Mouse (Mus musculus): ENCODE measurements around the gene Stk10. TPM values are rescaled to one million over a fixed set of nuclear protein-coding genes. Genes with fewer than 3 reads are reported as not detected.
"Not testable (repeated sequence)": the region's sequence is repeated elsewhere in the genome, so short reads cannot be mapped to it uniquely, and the experiment has no call there.

Stk10 gene
- polyA plus RNA-seq, 1 experiment from 2014 or later = 0.67 TPM

DNA sequence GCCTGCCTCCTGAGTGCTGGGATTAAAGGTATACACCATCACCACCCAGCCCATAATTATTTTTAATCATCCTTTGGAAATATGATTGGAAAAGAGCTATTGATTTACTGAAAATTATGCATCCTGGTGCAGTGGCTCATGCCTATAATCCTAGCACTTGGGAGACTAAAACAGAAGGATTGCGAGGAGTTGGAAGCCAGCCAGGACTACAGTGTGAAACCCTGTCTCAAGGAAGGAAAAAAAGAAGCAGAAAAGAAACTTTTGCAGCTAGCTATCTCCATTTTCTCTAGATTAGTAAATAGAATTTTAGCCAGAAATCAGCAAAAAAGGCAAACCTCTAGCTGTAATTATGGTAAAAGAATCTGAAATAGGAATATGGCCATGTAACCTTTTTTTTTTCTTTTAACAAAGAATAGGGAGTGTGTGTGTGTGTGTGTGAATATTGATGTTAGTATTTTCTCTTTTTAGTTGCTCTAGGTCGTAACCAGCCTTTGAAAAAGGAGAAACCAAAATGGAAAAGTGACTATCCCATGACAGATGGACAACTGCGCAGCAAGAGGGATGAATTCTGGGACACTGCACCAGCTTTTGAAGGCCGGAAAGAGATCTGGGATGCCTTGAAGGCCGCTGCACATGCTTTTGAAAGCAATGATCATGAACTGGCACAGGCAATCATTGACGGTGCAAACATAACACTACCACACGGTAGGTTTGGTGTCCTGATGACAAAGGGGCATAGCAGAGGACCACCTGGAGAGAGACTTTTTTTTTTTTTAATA is 34.2 kb upstream of the Stk10 start:
- Histone ChIP-seq H3K27ac (ENCODE audit: low read depth, low read length) (no peak overlapping the region), H3K4me1 (ENCODE audit: control insufficient read depth, insufficient read depth, low read length) (no peaks in the 10 kb centered on the region), H3K27me3 (ENCODE audit: control insufficient read depth, insufficient read depth, low read length) (no peaks in the 10 kb centered on the region), H3K4me2 (no peak overlapping the region), H3K9me3 (ENCODE audit: control insufficient read depth, low read length) (no peaks in the 10 kb centered on the region), H3K9ac (ENCODE audit: low read length) (no peak overlapping the region), H3K36me3 (ENCODE audit: control insufficient read depth, insufficient read depth, low read length) (no peaks in the 10 kb centered on the region), H3K4me3 (ENCODE audit: low read depth, low read length) (no peak overlapping the region)
- ATAC-seq (ENCODE audit: low FRiP score) (no peak), DNase-seq (ENCODE audit: low spot score, missing footprints) (peak; percentile 57)
- 92% methylated on average over 7 of the region's 7 CpGs for WGBS

DNA sequence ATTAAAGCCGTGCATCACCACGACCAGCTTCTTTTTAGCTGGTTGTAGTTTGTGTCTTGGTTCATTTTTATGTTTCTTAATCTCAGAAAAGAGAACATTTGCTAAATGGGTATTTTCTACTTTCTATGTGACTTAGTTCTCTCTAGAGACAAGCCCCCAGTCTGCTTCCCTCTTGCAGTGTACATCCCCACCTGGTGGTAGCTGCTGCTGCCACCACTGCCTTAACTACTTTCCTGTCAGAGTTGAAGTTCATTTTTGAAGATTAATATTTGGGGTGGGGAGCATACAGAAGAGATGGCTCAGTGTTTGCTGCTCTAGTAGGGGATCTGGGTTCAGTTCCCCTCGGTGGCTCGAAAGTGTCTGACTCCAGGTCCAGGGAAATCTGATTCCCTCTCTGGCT is 33.2 kb upstream of the Stk10 start:
- DNase-seq (ENCODE audit: low spot score, missing footprints) = no peak
- no peak for ATAC-seq (ENCODE audit: low FRiP score)
- no peak overlapping the region for H3K4me2 ChIP-seq
- H3K36me3 ChIP-seq (ENCODE audit: control insufficient read depth, insufficient read depth, low read length) = no peaks in the 10 kb centered on the region
- H3K9ac ChIP-seq (ENCODE audit: low read length) = no peak overlapping the region
- H3K4me1 ChIP-seq (ENCODE audit: control insufficient read depth, insufficient read depth, low read length) = no peaks in the 10 kb centered on the region
- H3K27me3 ChIP-seq (ENCODE audit: control insufficient read depth, insufficient read depth, low read length) = no peaks in the 10 kb centered on the region
- no peaks in the 10 kb centered on the region for H3K9me3 ChIP-seq (ENCODE audit: control insufficient read depth, low read length)
- WGBS = 96% methylated on average over 4 of the region's 4 CpGs
- H3K4me3 ChIP-seq (ENCODE audit: low read depth, low read length) = no peak overlapping the region
- H3K27ac ChIP-seq (ENCODE audit: low read depth, low read length) = no peak overlapping the region

DNA sequence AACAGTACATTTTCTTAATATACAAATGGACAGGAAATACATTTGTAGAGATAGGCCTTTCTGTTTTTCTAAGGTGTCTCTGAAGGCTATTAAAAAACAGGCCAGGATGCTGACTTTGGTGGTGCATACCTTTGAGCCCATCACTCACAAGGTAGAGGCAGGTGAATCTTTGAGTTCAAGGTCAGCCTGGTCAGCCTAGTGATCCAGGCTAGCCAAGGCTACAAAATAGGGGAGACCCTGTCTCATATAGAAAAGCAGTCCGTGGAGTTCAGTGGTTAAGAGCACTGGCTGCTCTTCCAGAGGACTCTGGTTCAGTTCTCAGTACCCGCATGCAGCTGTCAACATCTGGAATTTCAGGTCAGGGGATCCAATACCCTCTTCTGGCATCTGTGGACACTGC is 29.4 kb upstream of the Stk10 start:
- no peak overlapping the region for H3K4me3 ChIP-seq (ENCODE audit: low read depth, low read length)
- ATAC-seq (ENCODE audit: low FRiP score) = no peak
- 98% methylated on average over 2 of the region's 2 CpGs for WGBS
- no peak overlapping the region for H3K27ac ChIP-seq (ENCODE audit: low read depth, low read length)
- H3K4me2 ChIP-seq = no peak overlapping the region
- H3K36me3 ChIP-seq (ENCODE audit: control insufficient read depth, insufficient read depth, low read length) = no peaks in the 10 kb centered on the region; the same call in 1 of the 2 replicates
- no peaks in the 10 kb centered on the region for H3K4me1 ChIP-seq (ENCODE audit: control insufficient read depth, insufficient read depth, low read length)
- H3K9ac ChIP-seq (ENCODE audit: low read length) = no peak overlapping the region
- peak; percentile 81 for DNase-seq (ENCODE audit: low spot score, missing footprints)
- no peaks in the 10 kb centered on the region for H3K9me3 ChIP-seq (ENCODE audit: control insufficient read depth, low read length)
- no peaks in the 10 kb centered on the region for H3K27me3 ChIP-seq (ENCODE audit: control insufficient read depth, insufficient read depth, low read length)

DNA sequence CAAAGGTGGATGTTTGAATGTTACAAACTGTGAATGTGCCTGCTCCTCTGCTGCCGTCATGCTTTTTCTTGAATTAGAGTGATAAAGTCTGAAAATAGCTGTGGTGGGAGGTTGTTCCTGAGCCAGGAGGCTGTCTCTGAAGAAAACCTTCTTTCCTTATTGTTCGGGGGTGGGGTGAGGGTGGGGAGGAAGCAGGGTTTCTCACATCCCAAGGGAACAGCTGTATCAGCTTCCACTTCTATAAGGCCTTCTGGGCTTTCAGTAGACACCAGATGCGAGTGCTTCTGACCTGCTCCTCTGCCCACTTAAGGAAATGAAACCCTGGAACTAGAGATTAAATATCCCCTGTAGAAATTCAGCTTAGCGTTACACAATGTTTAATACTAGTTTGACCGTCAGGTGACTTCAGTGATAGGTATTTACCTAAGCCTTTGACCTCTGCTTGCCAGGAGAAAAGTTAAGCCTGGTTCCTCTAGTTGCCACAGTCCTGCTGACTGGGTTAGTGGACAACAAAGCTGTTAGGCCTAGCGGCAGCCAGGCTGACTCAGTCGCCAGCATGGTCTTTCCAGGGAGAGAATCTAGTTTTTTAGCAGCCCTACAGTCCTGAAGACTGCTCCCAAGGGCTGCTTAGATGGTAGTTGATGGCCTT is 27.9 kb upstream of the Stk10 start:
- Histone ChIP-seq H3K4me3 (ENCODE audit: low read depth, low read length) (no peak overlapping the region), H3K4me1 (ENCODE audit: control insufficient read depth, insufficient read depth, low read length) (no peaks in the 10 kb centered on the region), H3K4me2 (no peak overlapping the region), H3K27ac (ENCODE audit: low read depth, low read length) (no peak overlapping the region), H3K27me3 (ENCODE audit: control insufficient read depth, insufficient read depth, low read length) (no peaks in the 10 kb centered on the region), H3K36me3 (ENCODE audit: control insufficient read depth, insufficient read depth, low read length) (no peaks in the 10 kb centered on the region; the same call in 1 of the 2 replicates), H3K9me3 (ENCODE audit: control insufficient read depth, low read length) (no peaks in the 10 kb centered on the region), H3K9ac (ENCODE audit: low read length) (no peak overlapping the region)
- 86% methylated on average over 7 of the region's 7 CpGs for WGBS
- no peak for ATAC-seq (ENCODE audit: low FRiP score)
- DNase-seq (ENCODE audit: low spot score, missing footprints) = peak; percentile 79

DNA sequence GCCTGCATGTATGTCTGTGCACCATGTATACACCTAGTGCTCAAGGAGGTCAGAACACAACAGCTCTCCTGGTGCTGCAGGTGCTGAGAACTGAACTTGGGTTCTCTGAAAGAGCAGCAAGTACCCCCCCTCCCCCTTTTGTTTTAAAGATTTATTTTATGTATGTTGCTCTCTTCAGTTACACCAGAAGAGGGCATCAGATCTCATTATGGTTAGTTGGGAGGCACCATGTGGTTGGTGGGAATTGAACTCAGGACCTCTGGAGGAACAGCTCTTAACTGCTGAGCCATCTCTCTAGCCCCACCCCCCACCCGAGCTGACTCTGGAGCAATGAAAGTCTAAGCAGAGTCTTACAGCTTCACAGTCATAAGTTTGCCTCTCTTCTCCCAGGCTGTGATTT is 22.2 kb upstream of the Stk10 start:
- ATAC-seq (ENCODE audit: low FRiP score) (no peak), DNase-seq (ENCODE audit: low spot score, missing footprints) (no peak)
- Histone ChIP-seq H3K4me1 (ENCODE audit: control insufficient read depth, insufficient read depth, low read length) (no peaks in the 10 kb centered on the region), H3K4me2 (no peak overlapping the region), H3K27me3 (ENCODE audit: control insufficient read depth, insufficient read depth, low read length) (no peaks in the 10 kb centered on the region), H3K4me3 (ENCODE audit: low read depth, low read length) (no peak overlapping the region), H3K36me3 (ENCODE audit: control insufficient read depth, insufficient read depth, low read length) (no peaks in the 10 kb centered on the region; the same call in 1 of the 2 replicates), H3K9ac (ENCODE audit: low read length) (no peak overlapping the region), H3K9me3 (ENCODE audit: control insufficient read depth, low read length) (no peaks in the 10 kb centered on the region), H3K27ac (ENCODE audit: low read depth, low read length) (no peak overlapping the region)
- WGBS = 73% methylated on average over 1 of the region's 1 CpGs

DNA sequence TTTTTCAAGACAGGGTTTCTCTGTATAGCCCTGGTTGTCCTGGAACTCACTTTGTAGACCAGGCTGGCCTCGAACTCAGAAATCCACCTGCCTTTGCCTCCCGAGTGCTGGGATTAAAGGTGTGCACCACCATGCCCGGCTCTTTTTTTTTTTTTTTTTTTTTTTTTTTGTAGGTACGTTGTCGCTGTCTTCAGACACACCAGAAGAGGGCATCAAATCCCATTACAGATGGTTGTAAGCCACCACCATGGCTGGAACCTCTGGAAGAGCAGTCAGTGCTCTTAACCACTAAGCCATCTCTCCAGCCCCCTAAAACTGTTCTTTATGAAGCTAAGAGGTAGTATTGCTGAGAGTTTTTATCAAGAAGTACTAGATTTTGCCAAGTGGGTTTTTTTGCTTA is 18.3 kb upstream of the Stk10 start:
- not testable (repeated sequence) for H3K9me3 ChIP-seq (ENCODE audit: control insufficient read depth, low read length); H3K9ac ChIP-seq (ENCODE audit: low read length); H3K4me1 ChIP-seq (ENCODE audit: control insufficient read depth, insufficient read depth, low read length); H3K4me2 ChIP-seq; H3K27ac ChIP-seq (ENCODE audit: low read depth, low read length); ATAC-seq (ENCODE audit: low FRiP score); H3K4me3 ChIP-seq (ENCODE audit: low read depth, low read length); H3K36me3 ChIP-seq (ENCODE audit: control insufficient read depth, insufficient read depth, low read length); H3K27me3 ChIP-seq (ENCODE audit: control insufficient read depth, insufficient read depth, low read length)
- peak; percentile 33 for DNase-seq (ENCODE audit: low spot score, missing footprints)
- WGBS = 93% methylated on average over 4 of the region's 5 CpGs

DNA sequence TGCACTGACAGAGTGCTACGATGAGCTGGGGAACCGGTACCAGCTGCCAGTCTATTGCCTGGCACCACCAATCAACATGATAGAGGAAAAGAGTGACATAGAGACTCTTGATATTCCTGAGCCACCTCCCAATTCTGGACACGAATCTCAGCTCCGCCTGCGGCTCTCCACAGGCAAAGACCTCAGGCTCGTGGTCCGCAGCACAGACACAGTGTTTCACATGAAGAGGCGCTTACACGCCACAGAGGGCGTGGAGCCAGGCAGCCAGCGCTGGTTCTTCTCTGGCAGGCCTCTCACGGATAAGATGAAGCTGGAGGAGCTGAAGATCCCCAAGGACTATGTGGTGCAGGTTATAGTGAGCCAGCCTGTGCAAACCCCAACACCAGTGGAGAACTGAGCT is 17.0 kb upstream of the Stk10 start:
- no peak overlapping the region for H3K9ac ChIP-seq (ENCODE audit: low read length)
- no peaks in the 10 kb centered on the region for H3K4me1 ChIP-seq (ENCODE audit: control insufficient read depth, insufficient read depth, low read length)
- H3K4me3 ChIP-seq (ENCODE audit: low read depth, low read length) = no peak overlapping the region
- ATAC-seq (ENCODE audit: low FRiP score) (no peak), DNase-seq (ENCODE audit: low spot score, missing footprints) (peak; percentile 26)
- WGBS = 92% methylated on average over 12 of the region's 12 CpGs
- H3K27me3 ChIP-seq (ENCODE audit: control insufficient read depth, insufficient read depth, low read length) = no peaks in the 10 kb centered on the region
- H3K27ac ChIP-seq (ENCODE audit: low read depth, low read length) = no peak overlapping the region
- no peak overlapping the region for H3K4me2 ChIP-seq
- H3K9me3 ChIP-seq (ENCODE audit: control insufficient read depth, low read length) = no peaks in the 10 kb centered on the region
- H3K36me3 ChIP-seq (ENCODE audit: control insufficient read depth, insufficient read depth, low read length) = peaks cover 3% of the 10 kb centered on the region; the same call in 1 of the 2 replicates

DNA sequence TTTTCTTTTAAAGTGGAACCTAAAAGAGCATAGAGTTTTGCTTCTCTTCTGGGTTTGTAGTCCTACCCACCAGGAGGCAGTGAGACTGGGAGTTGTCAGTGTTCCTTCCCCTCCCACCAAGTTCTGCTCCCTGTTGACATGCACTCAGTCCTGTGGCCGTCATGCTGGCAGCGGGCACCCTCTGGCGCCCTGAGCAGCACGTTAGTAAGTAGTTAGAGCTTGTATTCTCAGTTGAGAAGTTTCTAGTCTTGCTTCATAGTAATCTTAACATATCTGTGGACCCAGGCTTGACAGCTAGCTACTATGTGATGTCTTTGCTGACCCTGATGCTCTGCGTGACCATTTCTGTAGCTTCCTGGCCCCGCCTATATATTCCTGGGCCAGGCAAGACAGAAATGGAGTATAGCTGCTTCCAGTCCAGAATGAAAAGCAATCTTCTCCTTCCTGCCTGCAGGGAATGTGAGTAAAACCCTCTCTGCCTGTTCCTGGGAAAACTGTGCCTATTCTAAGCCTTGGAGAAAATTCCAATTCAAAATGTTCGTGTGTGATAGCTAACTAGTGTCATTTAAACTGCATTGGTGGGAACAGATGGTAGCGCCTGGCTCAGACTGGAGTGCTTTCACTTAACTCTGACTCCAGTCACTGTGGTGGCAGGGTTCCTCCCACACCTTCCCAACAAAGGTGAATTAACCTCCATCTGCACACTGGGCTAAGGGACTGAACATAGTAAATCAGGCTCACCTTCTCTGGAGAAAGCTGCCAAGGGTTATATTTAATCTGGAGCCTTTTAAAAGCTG is 16.0 kb upstream of the Stk10 start:
- WGBS = 92% methylated on average over 8 of the region's 8 CpGs
- no peak overlapping the region for H3K4me2 ChIP-seq
- no peak for DNase-seq (ENCODE audit: low spot score, missing footprints)
- H3K36me3 ChIP-seq (ENCODE audit: control insufficient read depth, insufficient read depth, low read length) = peaks cover 3% of the 10 kb centered on the region; the same call in 1 of the 2 replicates
- H3K27ac ChIP-seq (ENCODE audit: low read depth, low read length) = no peak overlapping the region
- no peaks in the 10 kb centered on the region for H3K9me3 ChIP-seq (ENCODE audit: control insufficient read depth, low read length)
- H3K4me3 ChIP-seq (ENCODE audit: low read depth, low read length) = no peak overlapping the region
- H3K9ac ChIP-seq (ENCODE audit: low read length) = no peak overlapping the region
- no peak for ATAC-seq (ENCODE audit: low FRiP score)
- H3K4me1 ChIP-seq (ENCODE audit: control insufficient read depth, insufficient read depth, low read length) = no peaks in the 10 kb centered on the region
- no peaks in the 10 kb centered on the region for H3K27me3 ChIP-seq (ENCODE audit: control insufficient read depth, insufficient read depth, low read length)

DNA sequence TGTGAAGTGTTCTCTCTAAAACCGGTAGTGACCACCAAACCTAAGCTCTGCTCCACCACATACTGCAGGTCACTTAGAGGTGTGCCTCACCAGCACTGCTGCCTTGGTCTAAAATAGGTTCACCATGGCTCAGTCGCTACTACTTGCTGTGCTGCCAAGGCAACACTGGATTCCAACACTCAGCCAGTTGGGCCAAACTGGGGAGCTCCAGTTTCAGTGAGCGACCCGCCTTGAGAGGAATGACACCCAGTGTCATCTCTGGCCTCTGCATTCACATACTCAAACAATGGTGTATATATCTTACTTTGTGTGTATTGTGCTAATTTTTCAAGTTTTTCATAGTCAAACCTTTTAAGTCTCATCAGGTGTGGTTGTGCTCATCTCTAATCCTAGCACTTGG is 14.3 kb upstream of the Stk10 start:
- Histone ChIP-seq H3K4me1 (ENCODE audit: control insufficient read depth, insufficient read depth, low read length) (no peaks in the 10 kb centered on the region), H3K9me3 (ENCODE audit: control insufficient read depth, low read length) (no peaks in the 10 kb centered on the region), H3K36me3 (ENCODE audit: control insufficient read depth, insufficient read depth, low read length) (peaks cover 3% of the 10 kb centered on the region; the same call in 1 of the 2 replicates), H3K4me2 (no peak overlapping the region), H3K27me3 (ENCODE audit: control insufficient read depth, insufficient read depth, low read length) (no peaks in the 10 kb centered on the region), H3K27ac (ENCODE audit: low read depth, low read length) (no peak overlapping the region), H3K4me3 (ENCODE audit: low read depth, low read length) (no peak overlapping the region), H3K9ac (ENCODE audit: low read length) (no peak overlapping the region)
- DNase-seq (ENCODE audit: low spot score, missing footprints) (no peak), ATAC-seq (ENCODE audit: low FRiP score) (no peak)
- 93% methylated on average over 4 of the region's 4 CpGs for WGBS

Measured in midbrain, embryonic 11.5 days (tissue).